Mouse (Mus musculus) stomach, embryonic 16.5 days (tissue): ENCODE results near the gene Hmmr. TPM values are rescaled to one million over a fixed set of nuclear protein-coding genes. Genes with fewer than 3 reads are reported as not detected.

Experiments used
- ATAC-seq: fragments of 200-750 bp; cut with Nextera tagmentation; 2 replicates; pipeline ENCODE4 v1.8.0; 2017; ENCODE audit warnings: moderate number of reproducible peaks, moderate TSS enrichment; ENCODE audit not compliant: insufficient read depth, low FRiP score
- H3K27ac ChIP-seq: fragments of 300-500 bp; sonication (generic); 2 replicates; pipeline ENCODE4 v1.5.1; 2014; ENCODE audit warnings: low read length
- H3K27me3 ChIP-seq: fragments of 300-500 bp; sonication (generic); 2 replicates; pipeline ENCODE4 v1.6.1; 2014; ENCODE audit warnings: low read length, control low read depth, mixed read lengths; ENCODE audit not compliant: control insufficient read depth, insufficient read depth
- H3K36me3 ChIP-seq: fragments of 300-500 bp; sonication (generic); 2 replicates; pipeline ENCODE4 v1.6.1; 2014; ENCODE audit warnings: low read length; ENCODE audit not compliant: control insufficient read depth, insufficient read depth
- H3K4me1 ChIP-seq: fragments of 300-500 bp; sonication (generic); 2 replicates; pipeline ENCODE4 v1.6.1; 2014; ENCODE audit warnings: low read length, control low read depth, mixed read lengths; ENCODE audit not compliant: control insufficient read depth, insufficient read depth
- H3K4me2 ChIP-seq: fragments of 300-500 bp; sonication (generic); 2 replicates; pipeline ENCODE4 v1.6.1; 2014; ENCODE audit warnings: low read depth, low read length, mixed read lengths
- H3K4me3 ChIP-seq: fragments of 300-500 bp; sonication (generic); replicated peaks from 2 replicates; pipeline ENCODE4 v1.5.1; 2014; ENCODE audit warnings: mild to moderate bottlenecking, low read length
- H3K9ac ChIP-seq: fragments of 300-500 bp; sonication (generic); 2 replicates; pipeline ENCODE4 v1.6.1; 2014; ENCODE audit warnings: low read length
- H3K9me3 ChIP-seq: fragments of 300-500 bp; sonication (generic); replicated peaks from 2 replicates; pipeline ENCODE4 v1.6.1; 2016; ENCODE audit warnings: low read length, control low read depth; ENCODE audit not compliant: control insufficient read depth
- WGBS: fragments of 180-500 bp; shearing (Covaris S2); extraction: QIAGEN DNeasy Blood & Tissue Kit; methylation state at CpG from one replicate; pipeline ENCODE4 v1.1.7; 2014; 5-methylcytosine and 5-hydroxymethylcytosine counted together
- polyA plus RNA-seq: library from polyadenylated mRNA; unstranded; fragments of >200 nt; fragmentation: Nextera tagmentation; extraction: Ambion mirVana; gene quantifications from 2 replicates; pipeline ENCODE4 v1.2.1, GENCODE M21; 2015

The Hmmr gene
- polyA plus RNA-seq, 1 experiment from 2014 or later, result 41.1 TPM

DNA sequence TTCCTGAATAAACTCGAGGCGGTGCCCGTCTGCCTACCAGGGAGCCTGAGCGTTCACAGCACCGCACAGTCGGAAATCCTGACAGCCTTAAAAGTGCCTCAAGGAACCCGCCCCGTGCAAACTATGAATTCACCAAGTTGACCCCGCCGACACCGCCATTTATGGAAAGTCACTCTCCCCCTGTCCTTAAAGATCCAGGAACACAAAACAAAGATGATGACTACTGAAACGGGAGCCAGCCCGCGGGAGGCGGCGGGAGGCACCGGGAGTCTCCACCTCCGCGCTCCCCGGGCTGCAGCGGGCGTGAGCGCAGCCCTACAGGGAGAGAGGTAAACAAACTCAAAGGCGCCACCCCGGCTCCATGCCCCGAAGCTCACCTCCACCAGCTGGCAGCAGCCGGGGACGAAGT lies 41.1 kb downstream of the Hmmr start:
- Histone ChIP-seq H3K4me1 (peaks cover 15% of the 10 kb centered on the region), H3K9ac (peak overlapping the region; percentile 82), H3K27me3 (no peaks in the 10 kb centered on the region), H3K4me2 (peak overlapping the region; percentile 82), H3K4me3 (peak overlapping the region; percentile 85), H3K36me3 (no peaks in the 10 kb centered on the region; the same call in 1 of the 2 replicates), H3K9me3 (no peaks in the 10 kb centered on the region), H3K27ac (peak overlapping the region; percentile 91)
- peak; percentile 76 for ATAC-seq
- 0% methylated on average over 28 of the region's 28 CpGs for WGBS

GRCm38 (mm10) chr11:40690444-40691127 lies 42.6 kb downstream of the Hmmr start:
- 47% methylated on average over 5 of the region's 5 CpGs for WGBS
- Histone ChIP-seq H3K9ac (no peak overlapping the region), H3K27me3 (no peaks in the 10 kb centered on the region), H3K27ac (no peak overlapping the region), H3K9me3 (no peaks in the 10 kb centered on the region), H3K4me3 (no peak overlapping the region), H3K4me2 (peak overlapping the region; percentile 82), H3K36me3 (no peaks in the 10 kb centered on the region; the same call in 1 of the 2 replicates), H3K4me1 (peaks cover 15% of the 10 kb centered on the region)
- ATAC-seq, result no peak

- WGBS, result 76% methylated on average over 3 of the region's 3 CpGs
- Histone ChIP-seq H3K9me3 (no peaks in the 10 kb centered on the region), H3K4me2 (no peak overlapping the region), H3K4me3 (no peak overlapping the region), H3K27me3 (no peaks in the 10 kb centered on the region), H3K9ac (no peak overlapping the region), H3K4me1 (no peaks in the 10 kb centered on the region), H3K27ac (no peak overlapping the region), H3K36me3 (peaks cover 37% of the 10 kb centered on the region)
- ATAC-seq, result no peak
These were observed 49.9 kb downstream of the Hmmr start for GRCm38 (mm10) chr11:40683295-40683694.

DNA sequence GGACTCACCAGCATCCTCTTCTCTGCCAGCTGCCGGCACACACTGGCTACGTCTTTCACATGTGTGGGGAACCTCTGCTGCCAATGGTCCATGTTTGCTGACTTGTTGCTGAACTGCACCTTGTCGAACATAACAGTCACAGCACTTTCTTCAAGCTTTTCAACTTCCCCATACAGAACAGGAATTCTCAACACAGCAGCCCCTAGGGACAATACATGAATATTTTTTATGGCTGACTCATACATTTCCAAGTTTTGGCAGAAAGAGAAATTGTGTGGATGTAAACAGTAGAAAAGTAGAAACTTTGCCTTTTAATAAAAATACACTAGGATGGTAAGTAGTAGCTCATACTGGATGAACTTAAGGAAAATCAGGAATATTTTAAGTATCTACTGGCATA lies 50.8 kb downstream of the Hmmr start:
- Histone ChIP-seq H3K4me3 (no peak overlapping the region), H3K4me2 (no peak overlapping the region), H3K4me1 (no peaks in the 10 kb centered on the region), H3K36me3 (peaks cover 45% of the 10 kb centered on the region), H3K27me3 (no peaks in the 10 kb centered on the region), H3K9ac (no peak overlapping the region), H3K9me3 (no peaks in the 10 kb centered on the region; the same call in 1 of the 2 replicates), H3K27ac (no peak overlapping the region)
- no peak for ATAC-seq
- WGBS, result 80% methylated on average over 3 of the region's 3 CpGs

GRCm38 (mm10) chr11:40677169-40677568 lies 56.1 kb downstream of the Hmmr start:
- 96% methylated on average over 1 of the region's 1 CpGs for WGBS
- H3K27me3 ChIP-seq, result no peaks in the 10 kb centered on the region
- H3K4me3 ChIP-seq, result no peak overlapping the region
- H3K36me3 ChIP-seq, result peaks cover 39% of the 10 kb centered on the region
- H3K27ac ChIP-seq, result no peak overlapping the region
- peaks cover 4% of the 10 kb centered on the region; the same call in 1 of the 2 replicates for H3K9me3 ChIP-seq
- ATAC-seq, result no peak
- H3K4me1 ChIP-seq, result no peaks in the 10 kb centered on the region
- H3K9ac ChIP-seq, result no peak overlapping the region
- H3K4me2 ChIP-seq, result no peak overlapping the region

DNA sequence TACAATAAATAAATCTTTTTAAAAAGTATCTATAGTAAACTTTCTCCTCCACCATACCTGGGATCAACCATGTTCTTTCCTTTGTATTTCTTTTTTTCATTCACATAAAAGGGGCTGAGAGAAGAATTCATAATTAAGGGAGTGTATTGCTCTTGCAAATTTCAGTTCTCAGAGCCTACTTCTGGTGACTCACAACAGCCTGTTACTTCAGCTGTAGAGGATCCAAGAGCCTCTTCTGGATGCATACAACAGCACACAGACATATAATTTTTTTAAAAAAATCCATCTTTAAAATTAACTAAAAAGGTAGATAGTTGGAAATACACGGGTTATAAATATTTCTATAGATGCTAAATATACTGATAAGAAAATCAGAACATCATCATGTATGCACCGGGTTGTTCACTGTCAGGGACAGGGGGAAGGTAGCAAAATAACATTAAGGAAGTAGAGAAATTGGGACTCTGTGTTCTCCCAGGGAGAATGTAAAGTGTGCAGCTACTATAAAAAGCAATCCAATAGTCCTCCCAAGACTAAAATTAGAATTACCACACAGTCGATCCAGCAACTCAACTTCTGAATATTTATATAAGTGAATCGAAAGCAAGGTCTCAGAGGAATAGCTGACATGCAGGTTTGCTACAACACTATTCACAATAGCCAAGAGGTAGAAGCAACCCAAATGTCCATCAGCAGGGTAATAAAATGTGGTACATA lies 58.0 kb downstream of the Hmmr start:
- H3K27ac ChIP-seq, result no peak overlapping the region
- ATAC-seq, result no peak
- no peaks in the 10 kb centered on the region for H3K4me1 ChIP-seq
- peaks cover 31% of the 10 kb centered on the region for H3K36me3 ChIP-seq
- H3K27me3 ChIP-seq, result no peaks in the 10 kb centered on the region
- H3K4me3 ChIP-seq, result no peak overlapping the region
- H3K9ac ChIP-seq, result no peak overlapping the region
- 81% methylated on average over 4 of the region's 4 CpGs for WGBS
- H3K9me3 ChIP-seq, result peaks cover 4% of the 10 kb centered on the region; the same call in 1 of the 2 replicates
- H3K4me2 ChIP-seq, result no peak overlapping the region

Other genes starting within 250 kb of the Hmmr start
- gene Mat2b, start 38.2 kb downstream of the Hmmr start, polyA plus RNA-seq, result 94.3 and 96.9 TPM in 2 replicates
- gene Nudcd2, start 245 bp upstream of the Hmmr start, polyA plus RNA-seq, result 121 and 129 TPM in 2 replicates
- 61.8 and 75.7 TPM in 2 replicates for gene Ccng1, start 21.9 kb upstream of the Hmmr start, polyA plus RNA-seq